Mouse (Mus musculus): ENCODE results near the gene Wdr83. TPM values are rescaled to one million over a fixed set of nuclear protein-coding genes. Genes with fewer than 3 reads are reported as not detected.

Gene Wdr83
- total RNA-seq, 2 experiments from 2014 or later = 12.6 to 20.8 TPM

DNA sequence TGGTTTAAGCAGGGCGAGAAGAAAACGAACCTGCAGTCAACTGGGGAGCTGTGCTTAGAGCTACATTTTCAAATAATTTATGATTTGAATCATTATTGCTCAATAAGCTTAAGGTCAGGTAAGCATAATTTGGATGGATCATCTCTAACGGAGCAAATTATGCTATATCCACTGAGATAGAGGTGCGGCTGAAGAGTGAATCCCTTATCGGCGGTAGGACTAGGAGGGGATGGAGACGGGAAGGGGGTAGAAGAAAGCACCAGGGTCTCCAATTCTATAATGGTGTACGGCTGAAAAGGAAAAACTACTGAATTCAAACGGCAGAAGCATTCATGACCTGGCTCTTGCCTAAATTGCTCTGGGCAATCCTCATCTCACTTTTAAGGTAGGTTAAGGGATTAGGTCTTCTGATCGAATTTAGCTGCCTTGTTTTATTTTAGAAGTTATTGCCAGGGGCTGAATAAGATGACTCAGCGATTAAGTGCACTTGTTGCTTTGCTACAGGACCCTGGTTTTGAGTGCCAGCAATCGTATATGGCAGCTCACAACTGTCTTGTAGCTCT, 45.9 kb downstream of the Wdr83 start:
- DNase-seq (ENCODE audit: low spot score) = no peak

DNA sequence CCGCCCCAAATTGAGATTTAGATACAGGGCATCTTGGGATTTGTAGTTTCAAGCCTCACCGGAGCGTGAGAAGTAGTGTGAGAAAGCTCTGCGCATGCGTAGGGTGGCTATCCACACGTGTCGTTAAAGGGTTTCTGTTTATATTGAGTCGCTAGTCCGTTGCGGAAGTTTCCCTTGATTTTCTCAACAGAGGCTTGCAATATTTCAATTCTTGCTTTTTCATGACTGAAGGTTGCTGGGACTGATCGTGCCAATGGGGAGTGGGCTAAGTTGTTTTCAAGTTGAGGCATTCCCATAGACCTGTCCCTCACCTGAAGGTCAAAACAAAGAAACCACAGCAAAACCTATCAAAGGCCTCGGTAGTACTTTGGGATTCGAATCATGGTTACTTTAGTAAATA, 46.3 kb downstream of the Wdr83 start:
- peak; percentile 70 for DNase-seq (ENCODE audit: low spot score)

DNA sequence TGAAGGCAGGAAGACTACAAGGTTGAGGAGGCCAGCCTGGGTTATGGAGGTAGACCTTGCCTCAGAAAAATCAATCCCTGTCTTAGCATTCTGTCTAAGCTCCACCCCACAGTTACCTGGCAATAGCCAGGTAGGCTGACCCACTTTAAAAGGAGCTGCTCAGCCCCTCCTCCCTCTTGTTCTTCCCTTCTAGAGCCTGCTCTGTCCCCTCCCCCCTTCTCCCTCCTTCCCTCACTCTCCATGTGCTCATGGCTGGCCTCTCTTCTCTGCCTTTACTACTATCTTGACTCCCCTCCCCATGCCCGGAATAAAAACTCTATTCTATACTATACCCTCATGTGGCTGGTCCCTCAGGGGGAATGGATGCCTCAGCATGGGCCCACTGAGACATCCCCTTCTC, 47.2 kb downstream of the Wdr83 start:
- no peak for DNase-seq (ENCODE audit: low spot score)

DNA sequence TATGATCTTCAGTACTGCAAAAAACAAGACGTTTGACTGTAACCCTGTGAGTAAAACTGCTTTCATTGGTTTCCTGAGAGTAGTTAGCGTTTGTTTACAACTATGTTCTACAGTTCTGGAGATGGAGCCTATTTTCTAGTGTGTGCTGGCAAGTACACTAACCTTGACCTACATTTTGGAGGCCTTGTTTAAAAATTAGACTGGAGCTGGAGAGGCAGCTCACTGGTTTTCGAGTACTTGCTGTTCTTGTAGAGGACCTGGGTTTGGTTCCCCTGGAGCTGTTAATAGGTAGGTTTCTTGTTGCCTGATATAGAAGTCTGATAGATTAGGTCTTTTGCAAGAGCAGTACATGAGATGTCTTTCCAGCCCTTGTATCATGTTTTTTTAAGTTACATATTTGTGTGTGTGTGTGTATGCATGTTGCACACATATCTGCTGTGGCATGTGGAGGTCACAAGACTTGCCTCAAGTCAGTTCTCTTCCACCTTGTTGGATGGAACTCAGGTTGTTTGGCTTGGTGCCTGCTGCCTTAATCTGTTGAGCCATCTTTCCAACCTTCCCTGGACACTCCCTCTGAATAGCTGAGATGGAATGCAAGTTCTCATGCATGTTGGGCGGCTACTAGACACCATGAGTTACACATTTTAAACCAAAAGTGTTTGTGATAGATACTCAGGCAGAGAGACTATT, 48.3 kb downstream of the Wdr83 start:
- DNase-seq (ENCODE audit: low spot score) = no peak

DNA sequence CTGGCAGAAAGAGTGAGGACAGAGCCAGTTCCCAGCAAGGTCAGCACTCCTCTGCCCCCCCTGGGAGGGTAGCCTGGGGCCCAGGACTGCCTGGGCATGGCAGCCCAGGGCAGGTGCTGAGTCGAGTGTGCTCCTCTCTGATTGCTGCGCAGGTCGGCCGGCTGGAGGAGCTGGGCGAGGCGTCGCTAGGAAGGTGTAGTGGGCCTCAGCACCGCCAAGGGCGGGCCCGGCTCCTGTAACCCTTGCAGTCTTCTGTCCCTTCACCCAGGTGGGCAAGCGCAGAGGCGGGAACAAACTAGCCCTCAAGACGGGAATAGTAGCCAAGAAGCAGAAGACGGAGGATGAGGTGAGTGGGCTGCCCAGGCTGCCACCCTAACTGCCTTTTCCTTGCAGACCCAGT, 51.8 kb downstream of the Wdr83 start:
- no peak for DNase-seq (ENCODE audit: low spot score)

DNA sequence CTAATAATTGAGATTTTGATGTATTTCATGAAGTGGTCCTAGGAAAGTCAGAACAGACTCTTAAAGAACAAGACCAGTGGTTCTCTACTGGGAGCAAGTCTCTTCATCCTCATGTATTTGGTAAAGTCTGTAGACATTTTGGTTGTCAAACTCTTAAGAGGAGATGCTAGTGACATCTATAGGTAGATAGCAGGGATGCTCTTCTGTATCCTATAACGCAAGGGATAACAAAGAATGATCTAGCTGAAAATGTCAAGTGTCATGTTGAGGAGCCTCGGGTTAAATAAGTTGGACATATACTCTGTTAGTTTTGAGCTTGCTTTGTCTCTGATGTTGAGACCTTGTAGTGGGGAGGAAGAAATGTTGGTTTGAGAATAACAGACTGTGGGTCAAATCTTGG, 53.2 kb downstream of the Wdr83 start:
- no peak for DNase-seq (ENCODE audit: low spot score)

DNA sequence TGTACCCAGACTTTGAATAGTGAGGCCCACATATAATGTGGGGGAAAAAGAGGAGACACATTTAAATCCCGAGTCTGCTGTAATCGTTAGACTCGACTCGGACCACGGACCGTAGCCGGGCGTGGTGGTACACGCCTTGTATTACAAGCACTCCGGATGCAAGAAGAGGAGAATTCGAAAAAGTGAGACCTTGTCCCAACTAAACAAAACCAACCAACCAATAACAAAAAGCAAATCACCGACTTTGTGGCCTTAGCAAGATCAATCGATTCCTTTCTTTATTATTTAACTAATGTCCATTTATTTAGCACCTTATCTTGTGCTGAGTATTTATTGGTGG, 53.6 kb downstream of the Wdr83 start:
- no peak for DNase-seq (ENCODE audit: low spot score)

DNA sequence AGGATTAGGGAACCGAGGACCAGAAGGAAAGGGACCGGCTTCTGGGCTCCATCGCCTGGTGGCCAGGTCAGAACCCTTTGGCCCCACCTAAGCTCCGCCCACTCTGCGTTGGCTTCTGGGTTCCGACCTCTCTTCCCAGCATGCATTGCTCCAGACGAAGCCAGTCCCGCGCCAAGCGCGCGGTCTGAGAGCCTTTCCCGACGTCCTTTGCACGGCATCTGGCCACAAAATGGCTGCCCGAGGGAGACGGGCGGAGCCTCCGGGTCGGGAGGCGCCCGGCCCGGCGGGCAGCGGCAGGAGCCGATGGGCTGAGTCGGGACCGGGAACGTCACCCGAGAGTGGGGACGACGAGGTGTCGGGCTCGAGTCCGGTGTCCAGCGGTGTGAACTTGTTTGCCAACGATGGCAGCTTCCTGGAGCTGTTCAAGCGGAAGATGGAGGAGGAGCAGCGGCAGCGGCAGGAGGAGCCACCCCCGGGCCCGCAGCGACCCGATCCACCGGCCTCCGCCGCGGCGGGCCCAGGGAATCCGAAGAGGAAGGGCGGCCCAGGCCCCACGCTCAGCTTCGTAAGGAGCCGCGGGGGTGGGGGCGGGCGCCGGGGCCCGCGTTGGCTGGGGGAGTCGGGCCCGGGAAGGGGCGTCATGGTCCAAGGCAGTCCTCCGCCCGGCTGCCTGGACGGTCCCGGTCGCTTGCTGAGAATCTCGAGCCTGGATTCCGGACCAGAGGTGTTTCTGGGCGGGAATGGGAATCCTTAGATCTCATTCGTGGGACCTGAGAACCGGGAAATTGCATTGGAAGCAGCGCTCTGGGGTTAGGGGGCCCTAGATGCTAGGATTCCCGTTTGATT, 54.2 kb downstream of the Wdr83 start, which contains the start of gene Trir:
TSS of gene Trir (plus strand) at position 154 of the 846 bp plus-strand sequence.
- DNase-seq (ENCODE audit: low spot score) = peak; percentile 99

DNA sequence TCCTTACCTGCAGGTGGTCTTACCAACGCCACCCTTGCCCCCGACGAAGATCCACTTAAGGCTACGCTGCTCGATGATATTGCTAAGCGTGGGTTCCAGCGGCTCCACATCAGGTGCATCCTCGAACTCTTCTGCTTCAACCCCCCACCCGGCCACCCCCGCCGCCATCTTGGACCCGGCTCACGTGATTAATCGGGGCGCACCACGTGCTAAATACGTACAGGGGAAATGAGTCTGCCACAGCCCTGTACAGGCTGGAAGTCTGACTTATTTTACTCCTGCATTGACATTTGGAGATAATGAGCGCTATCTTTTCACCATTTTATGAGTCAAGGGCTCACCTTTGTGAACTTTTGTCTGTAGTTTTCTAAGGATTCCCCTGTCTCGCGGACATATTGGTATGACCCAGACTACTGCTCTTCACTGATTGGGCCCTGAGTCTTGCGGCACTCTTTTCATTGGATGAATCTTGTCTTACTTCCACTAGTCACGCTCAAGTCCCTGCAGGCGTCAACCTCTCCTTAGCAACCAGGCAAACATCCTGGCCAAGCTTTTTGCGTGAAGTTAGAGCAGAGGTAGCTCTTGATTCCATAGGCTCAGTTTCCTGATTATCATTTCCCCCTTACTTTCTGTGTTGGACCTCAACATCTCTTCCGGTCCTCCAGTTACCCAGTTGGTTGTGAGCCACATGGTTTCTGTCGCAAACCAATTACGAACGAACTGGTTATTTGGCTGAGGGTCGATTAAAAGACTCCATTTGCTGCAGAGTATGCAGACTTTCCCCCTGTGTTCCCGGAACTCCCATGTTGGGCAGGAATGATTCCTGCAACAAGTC, 55.8 kb downstream of the Wdr83 start, which contains the start of gene Asna1:
TSS of gene Asna1 (minus strand) at position 184 of the 835 bp plus-strand sequence.
- DNase-seq (ENCODE audit: low spot score) = peak; percentile 83

Small RNA genes within 50 kb of the gene (microRNA-seq; reads per million reads assigned to microRNA genes)
- gene Gm23388 = not detected
- gene Mir7070 = not detected

Other genes with a start within 250 kb of the Wdr83 start
- gene Gadd45gip1, start 249.8 kb downstream of the Wdr83 start, total RNA-seq (2021) = 10 to 100 TPM; 22.9 to 24.2 TPM
- gene Rad23a, start 240.6 kb downstream of the Wdr83 start, total RNA-seq (2021) = 100 to 1,000 TPM; 171 to 176 TPM
- 100 to 1,000 TPM; 145 to 160 TPM for gene Calr, start 234.4 kb downstream of the Wdr83 start, total RNA-seq (2021)
- 10 to 100 TPM; 22.8 to 25.2 TPM for gene Farsa, start 224.3 kb downstream of the Wdr83 start, total RNA-seq (2021)
- 1 to 10 TPM; 1.3 to 1.4 TPM for gene Syce2, start 209.2 kb downstream of the Wdr83 start, total RNA-seq (2021)
- 10 to 100 TPM; 33.7 to 38.2 TPM for gene Gcdh, start 187.4 kb downstream of the Wdr83 start, total RNA-seq (2021)
- gene Klf1, start 179.4 kb downstream of the Wdr83 start, total RNA-seq (2021) = not detected
- 1 to 10 TPM; 6.1 to 6.8 TPM for gene Dnase2a, start 172.7 kb downstream of the Wdr83 start, total RNA-seq (2021)
- under 1 TPM in 1 of 2 experiments, not detected in 1; 0.07 TPM for gene Mast1, start 143.9 kb downstream of the Wdr83 start, total RNA-seq (2021)
- gene Rtbdn, start 134.3 kb downstream of the Wdr83 start, total RNA-seq (2021) = not detected
- not detected for gene Gm49661, start 111.9 kb downstream of the Wdr83 start, total RNA-seq (2021)
- gene Prdx2, start 111.7 kb downstream of the Wdr83 start, total RNA-seq (2021) = 100 to 1,000 TPM; 193 to 200 TPM
- 10 to 100 TPM; 21.1 to 21.7 TPM for gene Rnaseh2a, start 111.5 kb downstream of the Wdr83 start, total RNA-seq (2021)
- 10 to 100 TPM in 1 of 2 experiments, 1 to 10 TPM in 1; 9.4 to 12.5 TPM for gene Junb, start 102.6 kb downstream of the Wdr83 start, total RNA-seq (2021)
- 1 to 10 TPM; 2.1 to 2.7 TPM for gene Hook2, start 90.7 kb downstream of the Wdr83 start, total RNA-seq (2021)
- not detected for gene Best2, start 66.8 kb downstream of the Wdr83 start, total RNA-seq (2021)
- gene Asna1, start 56.0 kb downstream of the Wdr83 start, total RNA-seq (2021) = 10 to 100 TPM; 53.6 to 58.0 TPM
- 10 to 100 TPM; 70.4 to 78.8 TPM for gene Trir, start 54.5 kb downstream of the Wdr83 start, total RNA-seq (2021)
- gene Tnpo2, start 44.4 kb downstream of the Wdr83 start, total RNA-seq (2021) = 10 to 100 TPM; 27.6 to 35.4 TPM
- gene Fbxw9, start 21.3 kb downstream of the Wdr83 start, total RNA-seq (2021) = 1 to 10 TPM; 1.8 TPM
- gene Gm5741, start 13.3 kb downstream of the Wdr83 start, total RNA-seq (2021) = not detected
- 10 to 100 TPM; 31.6 to 35.1 TPM for gene Dhps, start 9.5 kb downstream of the Wdr83 start, total RNA-seq (2021)
- 10 to 100 TPM; 46.9 to 47.2 TPM for gene Wdr83os, start 566 bp downstream of the Wdr83 start, total RNA-seq (2021)
- 1 to 10 TPM; 7.9 to 9.4 TPM for gene Man2b1, start 2.0 kb upstream of the Wdr83 start, total RNA-seq (2021)
- 1 to 10 TPM; 1.0 to 1.1 TPM for gene Zfp791, start 41.8 kb upstream of the Wdr83 start, total RNA-seq (2021)
- gene Cks1brt, start 70.6 kb upstream of the Wdr83 start, total RNA-seq (2021) = not detected
- gene Olfr371, start 144.7 kb upstream of the Wdr83 start, total RNA-seq (2021) = not detected
- gene Orc6, start 218.3 kb upstream of the Wdr83 start, total RNA-seq (2021) = 1 to 10 TPM; 3.4 to 3.8 TPM
- 10 to 100 TPM; 51.5 to 53.6 TPM for gene Vps35, start 218.5 kb upstream of the Wdr83 start, total RNA-seq (2021)